Mouse (Mus musculus) right cerebral cortex, adult 18-20 months (tissue): ENCODE data around the gene Afdn.
"Not testable (repeated sequence)": the region's sequence is repeated elsewhere in the genome, so short reads cannot be mapped to it uniquely, and the experiment has no call there.

Experiments
- DNase-seq: peaks from one replicate; pipeline ENCODE4 v3.0.0; 2022; ENCODE audit warnings: mixed read lengths

Afdn gene

GRCm38 (mm10) chr17:13739981-13740380 lies 20.4 kb upstream of the Afdn start:
- DNase-seq = no peak

- no peak for DNase-seq
These were observed 19.5 kb upstream of the Afdn start for GRCm38 (mm10) chr17:13740796-13741195.

- DNase-seq = no peak
These were observed 18.7 kb upstream of the Afdn start for GRCm38 (mm10) chr17:13741611-13742010.

GRCm38 (mm10) chr17:13742334-13742733 lies 18.0 kb upstream of the Afdn start:
- no peak for DNase-seq

GRCm38 (mm10) chr17:13742941-13743708 lies 17.2 kb upstream of the Afdn start:
- DNase-seq = no peak

GRCm38 (mm10) chr17:13743709-13744079 lies 16.6 kb upstream of the Afdn start:
- DNase-seq = no peak

- no peak for DNase-seq
These were observed 16.1 kb upstream of the Afdn start for GRCm38 (mm10) chr17:13744219-13744618.

GRCm38 (mm10) chr17:13744824-13745223 lies 15.5 kb upstream of the Afdn start:
- no peak for DNase-seq

- DNase-seq = no peak
These were observed 15.0 kb upstream of the Afdn start for GRCm38 (mm10) chr17:13745373-13745772.

GRCm38 (mm10) chr17:13746330-13746729 lies 14.0 kb upstream of the Afdn start:
- DNase-seq = no peak

GRCm38 (mm10) chr17:13747681-13748080 lies 12.7 kb upstream of the Afdn start:
- DNase-seq = no peak

GRCm38 (mm10) chr17:13749027-13749426 lies 11.3 kb upstream of the Afdn start:
- no peak for DNase-seq

GRCm38 (mm10) chr17:13753918-13754317 lies 6.4 kb upstream of the Afdn start:
- no peak for DNase-seq

- no peak for DNase-seq
These were observed 5.4 kb upstream of the Afdn start for GRCm38 (mm10) chr17:13754940-13755339.

GRCm38 (mm10) chr17:13758586-13758985 lies 1.8 kb upstream of the Afdn start:
- DNase-seq = no peak

- no peak for DNase-seq
These were observed 1.0 kb upstream of the Afdn start for GRCm38 (mm10) chr17:13759156-13759852.

- DNase-seq = no peak
These were observed 388 bp downstream of the Afdn start for GRCm38 (mm10) chr17:13760675-13761178.

- peak; percentile 53 for DNase-seq
These were observed 1.0 kb downstream of the Afdn start, which contains the start of gene Tcte2 for GRCm38 (mm10) chr17:13761179-13761913. Tcte2 (minus strand) TSS chr17:13761825.

- no peak for DNase-seq
These were observed 3.5 kb downstream of the Afdn start for GRCm38 (mm10) chr17:13763819-13764218.

- DNase-seq = not testable (repeated sequence)
These were observed 4.6 kb downstream of the Afdn start for GRCm38 (mm10) chr17:13764911-13765310.

GRCm38 (mm10) chr17:13768531-13768930 lies 8.2 kb downstream of the Afdn start:
- DNase-seq = no peak

GRCm38 (mm10) chr17:13769256-13769655 lies 8.9 kb downstream of the Afdn start:
- no peak for DNase-seq

GRCm38 (mm10) chr17:13777676-13778075 lies 17.3 kb downstream of the Afdn start:
- no peak for DNase-seq
